Mouse (Mus musculus) embryonic facial prominence, embryonic 14.5 days (tissue): Measurements from ENCODE around the gene Arhgef16. TPM values are rescaled to one million over a fixed set of nuclear protein-coding genes. Genes with fewer than 3 reads are reported as not detected.

Experiments used
- ATAC-seq: fragments of 200-750 bp; cut with Nextera tagmentation; 2 replicates; pipeline ENCODE4 v1.8.0; 2017; ENCODE audit warnings: low read depth, moderate number of reproducible peaks, moderate TSS enrichment
- DNase-seq: peaks from one replicate; pipeline ENCODE4 v3.0.0-alpha.2; 2015; ENCODE audit warnings: low spot score
- H3K27ac ChIP-seq: fragments of 300-500 bp; sonication (generic); replicated peaks from 2 replicates; pipeline ENCODE4 v1.5.1; 2014; ENCODE audit warnings: low read depth, mild to moderate bottlenecking, low read length, moderate library complexity
- H3K27me3 ChIP-seq: fragments of 300-500 bp; sonication (generic); replicated peaks from 2 replicates; pipeline ENCODE4 v1.6.1; 2014; ENCODE audit warnings: low read length; ENCODE audit not compliant: control insufficient read depth, insufficient read depth
- H3K36me3 ChIP-seq: fragments of 300-500 bp; sonication (generic); 2 replicates; pipeline ENCODE4 v1.6.1; 2014; ENCODE audit warnings: low read length, mixed read lengths; ENCODE audit not compliant: control insufficient read depth, insufficient read depth
- H3K4me1 ChIP-seq: fragments of 300-500 bp; sonication (generic); 2 replicates; pipeline ENCODE4 v1.6.1; 2014; ENCODE audit warnings: antibody characterized with exemption, low read length; ENCODE audit not compliant: control insufficient read depth, insufficient read depth
- H3K4me2 ChIP-seq: fragments of 300-500 bp; sonication (generic); 2 replicates; pipeline ENCODE4 v1.6.1; 2014; ENCODE audit warnings: low read depth, mild to moderate bottlenecking, low read length, moderate library complexity, mixed read lengths
- H3K4me3 ChIP-seq: fragments of 300-500 bp; sonication (generic); 2 replicates; pipeline ENCODE4 v1.5.1; 2014; ENCODE audit warnings: low read depth, mild to moderate bottlenecking, low read length
- H3K9ac ChIP-seq: fragments of 300-500 bp; sonication (generic); 2 replicates; pipeline ENCODE4 v1.6.1; 2014; ENCODE audit warnings: low read depth, mild to moderate bottlenecking, low read length, moderate library complexity, mixed read lengths
- H3K9me3 ChIP-seq: fragments of 300-500 bp; sonication (generic); 2 replicates; pipeline ENCODE4 v1.6.1; 2016; ENCODE audit warnings: low read length; ENCODE audit not compliant: control insufficient read depth
- WGBS: fragments of 180-500 bp; shearing (Covaris S2); extraction: QIAGEN DNeasy Blood & Tissue Kit; methylation state at CpG from one replicate; pipeline ENCODE4 v1.1.7; 2014; 5-methylcytosine and 5-hydroxymethylcytosine counted together
- polyA plus RNA-seq: library from polyadenylated mRNA; unstranded; fragments of >200 nt; fragmentation: Nextera tagmentation; extraction: Ambion mirVana; gene quantifications from 2 replicates; pipeline ENCODE4 v1.2.1, GENCODE M21; 2014

Arhgef16 gene
- polyA plus RNA-seq, 1 experiment from 2014 or later: 5.5 TPM

- WGBS: 15% methylated on average over 11 of the region's 19 CpGs
- H3K4me2 ChIP-seq: peak overlapping the region; percentile 39
- H3K4me1 ChIP-seq: peaks cover 44% of the 10 kb centered on the region
- no peak overlapping the region for H3K9ac ChIP-seq
- no peaks in the 10 kb centered on the region for H3K27me3 ChIP-seq
- H3K27ac ChIP-seq: peak overlapping the region; percentile 83; the same call in 1 of the 2 replicates
- peak; percentile 66 for DNase-seq
- peaks cover 22% of the 10 kb centered on the region; the same call in 1 of the 2 replicates for H3K36me3 ChIP-seq
- no peaks in the 10 kb centered on the region for H3K9me3 ChIP-seq
- peak overlapping the region; percentile 12; the same call in 1 of the 2 replicates for H3K4me3 ChIP-seq
- peak; percentile 47; the same call in 1 of the 2 replicates for ATAC-seq
Measured at GRCm38 (mm10) chr4:154246115-154247040, 55.1 kb downstream of the Arhgef16 start.

DNA sequence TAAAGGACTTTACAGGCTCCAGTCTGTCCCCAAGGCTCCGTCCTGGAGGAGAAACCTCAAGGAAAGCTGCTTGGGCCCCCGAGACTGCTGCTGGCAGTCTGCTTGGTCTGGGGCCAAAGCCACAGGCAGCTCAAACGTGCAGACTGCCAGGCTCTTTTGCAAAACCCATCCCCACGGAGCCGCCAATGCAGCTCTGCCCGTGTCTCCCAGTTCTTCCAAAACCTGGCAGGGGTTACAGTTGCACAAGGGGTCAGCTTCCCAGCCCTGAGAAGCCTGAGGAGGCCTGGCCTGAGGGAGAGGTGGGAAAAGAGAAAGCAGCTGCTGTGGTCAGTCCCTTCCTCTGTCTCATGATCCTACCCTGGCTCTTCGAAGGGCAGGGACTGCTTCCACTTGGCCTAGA, 56.1 kb downstream of the Arhgef16 start:
- no peak overlapping the region for H3K4me2 ChIP-seq
- no peak overlapping the region for H3K4me3 ChIP-seq
- peaks cover 16% of the 10 kb centered on the region; the same call in 1 of the 2 replicates for H3K36me3 ChIP-seq
- DNase-seq (peak; percentile 76), ATAC-seq (no peak)
- 52% methylated on average over 7 of the region's 7 CpGs for WGBS
- no peaks in the 10 kb centered on the region for H3K9me3 ChIP-seq
- peaks cover 44% of the 10 kb centered on the region for H3K4me1 ChIP-seq
- peak overlapping the region; percentile 54 for H3K27ac ChIP-seq
- H3K9ac ChIP-seq: no peak overlapping the region
- H3K27me3 ChIP-seq: no peaks in the 10 kb centered on the region

GRCm38 (mm10) chr4:154240608-154241007, 60.9 kb downstream of the Arhgef16 start:
- Histone ChIP-seq H3K4me3 (no peak overlapping the region), H3K4me1 (peaks cover 45% of the 10 kb centered on the region), H3K9ac (no peak overlapping the region)

DNA sequence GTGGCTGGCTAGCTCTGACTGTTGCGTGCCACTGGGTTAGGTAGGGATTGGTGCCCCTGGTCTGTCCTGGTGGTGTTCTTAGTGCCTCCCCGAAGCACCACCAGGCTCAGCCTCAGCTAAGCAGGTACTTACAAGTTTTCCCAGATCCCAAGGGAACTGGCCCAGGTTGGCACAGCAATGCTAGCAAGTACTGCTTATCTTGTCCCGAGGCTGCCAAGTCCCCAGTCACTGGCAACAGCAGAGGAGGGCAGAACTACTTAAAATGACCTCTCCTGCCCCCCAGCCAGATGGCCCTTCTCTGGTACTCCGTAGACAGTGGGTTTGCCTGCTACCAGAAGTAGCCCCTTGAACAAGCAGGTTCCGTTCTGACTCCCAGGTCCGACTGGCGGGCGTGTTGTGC, 62.3 kb downstream of the Arhgef16 start:
- Histone ChIP-seq H3K4me2 (peak overlapping the region; percentile 62), H3K9ac (peak overlapping the region; percentile 49; the same call in 1 of the 2 replicates), H3K4me3 (peak overlapping the region; percentile 43; the same call in 1 of the 2 replicates), H3K36me3 (0 out of 2 replicates have a peak, but pooled peaks cover 11% of the 10 kb centered on the region), H3K27ac (no peak overlapping the region; the same call in 1 of the 2 replicates), H3K4me1 (peaks cover 36% of the 10 kb centered on the region), H3K9me3 (no peaks in the 10 kb centered on the region), H3K27me3 (no peaks in the 10 kb centered on the region)
- ATAC-seq (no peak), DNase-seq (no peak)
- WGBS: 81% methylated on average over 7 of the region's 8 CpGs

More at GRCm38 (mm10) chr4:154240608-154241007, 60.9 kb downstream of the Arhgef16 start:
- Histone ChIP-seq H3K4me2 (no peak overlapping the region), H3K36me3 (0 out of 2 replicates have a peak, but pooled peaks cover 11% of the 10 kb centered on the region), H3K27me3 (no peaks in the 10 kb centered on the region), H3K27ac (no peak overlapping the region), H3K9me3 (no peaks in the 10 kb centered on the region)
- ATAC-seq: no peak
- DNase-seq: no peak
- WGBS: 66% methylated on average over 11 of the region's 11 CpGs

- Histone ChIP-seq H3K4me1 (peaks cover 55% of the 10 kb centered on the region), H3K36me3 (no peaks in the 10 kb centered on the region), H3K4me2 (peak overlapping the region; percentile 62), H3K9me3 (no peaks in the 10 kb centered on the region), H3K9ac (peak overlapping the region; percentile 64), H3K4me3 (peak overlapping the region; percentile 43), H3K27ac (peak overlapping the region; percentile 91), H3K27me3 (no peaks in the 10 kb centered on the region)
- WGBS: 2% methylated on average over 9 of the region's 9 CpGs
- DNase-seq (peak; percentile 89), ATAC-seq (peak; percentile 83)
Measured at GRCm38 (mm10) chr4:154237306-154237705, 64.2 kb downstream of the Arhgef16 start.

GRCm38 (mm10) chr4:154236893-154237292, 64.6 kb downstream of the Arhgef16 start:
- Histone ChIP-seq H3K4me2 (peak overlapping the region; percentile 62), H3K9me3 (no peaks in the 10 kb centered on the region), H3K27ac (peak overlapping the region; percentile 91), H3K36me3 (no peaks in the 10 kb centered on the region), H3K4me1 (peaks cover 59% of the 10 kb centered on the region), H3K4me3 (peak overlapping the region; percentile 43), H3K9ac (peak overlapping the region; percentile 64), H3K27me3 (no peaks in the 10 kb centered on the region)
- DNase-seq (peak; percentile 79), ATAC-seq (peak; percentile 74)
- 4% methylated on average over 10 of the region's 10 CpGs for WGBS

DNA sequence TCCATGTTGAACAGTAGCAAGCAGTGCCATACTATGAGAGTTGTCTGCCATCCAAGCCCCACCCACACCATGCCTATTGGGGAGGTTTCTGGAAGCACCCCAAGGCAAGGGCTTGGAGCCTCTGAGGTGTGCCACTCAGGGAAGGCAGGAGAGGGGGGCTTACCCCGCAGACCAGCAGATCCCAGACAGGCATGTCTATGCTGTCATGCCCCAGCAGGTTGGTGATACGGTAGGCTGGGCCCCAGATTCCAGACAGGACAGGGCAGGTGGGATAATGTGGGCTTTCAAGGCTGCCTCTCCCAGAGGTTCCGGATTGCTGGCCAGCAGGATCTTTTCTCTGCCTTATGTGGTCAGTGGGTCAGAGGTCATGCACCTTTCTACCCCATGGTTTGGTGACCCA, 65.5 kb downstream of the Arhgef16 start:
- Histone ChIP-seq H3K9me3 (no peaks in the 10 kb centered on the region), H3K4me1 (peaks cover 65% of the 10 kb centered on the region), H3K36me3 (no peaks in the 10 kb centered on the region), H3K9ac (no peak overlapping the region), H3K4me3 (no peak overlapping the region), H3K4me2 (peak overlapping the region; percentile 62; the same call in 1 of the 2 replicates), H3K27ac (peak overlapping the region; percentile 91), H3K27me3 (no peaks in the 10 kb centered on the region)
- DNase-seq: peak; percentile 66
- 60% methylated on average over 3 of the region's 3 CpGs for WGBS
- peak; percentile 48; the same call in 1 of the 2 replicates for ATAC-seq

GRCm38 (mm10) chr4:154232295-154232694, 69.2 kb downstream of the Arhgef16 start:
- H3K9ac ChIP-seq: no peak overlapping the region
- 34% methylated on average over 4 of the region's 4 CpGs for WGBS
- H3K36me3 ChIP-seq: no peaks in the 10 kb centered on the region
- H3K27me3 ChIP-seq: no peaks in the 10 kb centered on the region
- peak; percentile 71 for DNase-seq
- peaks cover 51% of the 10 kb centered on the region for H3K4me1 ChIP-seq
- H3K4me3 ChIP-seq: no peak overlapping the region
- ATAC-seq: peak; percentile 24; the same call in 1 of the 2 replicates
- no peaks in the 10 kb centered on the region for H3K9me3 ChIP-seq
- H3K27ac ChIP-seq: peak overlapping the region; percentile 46; the same call in 1 of the 2 replicates
- H3K4me2 ChIP-seq: no peak overlapping the region
